In the genomic region with DNA sequence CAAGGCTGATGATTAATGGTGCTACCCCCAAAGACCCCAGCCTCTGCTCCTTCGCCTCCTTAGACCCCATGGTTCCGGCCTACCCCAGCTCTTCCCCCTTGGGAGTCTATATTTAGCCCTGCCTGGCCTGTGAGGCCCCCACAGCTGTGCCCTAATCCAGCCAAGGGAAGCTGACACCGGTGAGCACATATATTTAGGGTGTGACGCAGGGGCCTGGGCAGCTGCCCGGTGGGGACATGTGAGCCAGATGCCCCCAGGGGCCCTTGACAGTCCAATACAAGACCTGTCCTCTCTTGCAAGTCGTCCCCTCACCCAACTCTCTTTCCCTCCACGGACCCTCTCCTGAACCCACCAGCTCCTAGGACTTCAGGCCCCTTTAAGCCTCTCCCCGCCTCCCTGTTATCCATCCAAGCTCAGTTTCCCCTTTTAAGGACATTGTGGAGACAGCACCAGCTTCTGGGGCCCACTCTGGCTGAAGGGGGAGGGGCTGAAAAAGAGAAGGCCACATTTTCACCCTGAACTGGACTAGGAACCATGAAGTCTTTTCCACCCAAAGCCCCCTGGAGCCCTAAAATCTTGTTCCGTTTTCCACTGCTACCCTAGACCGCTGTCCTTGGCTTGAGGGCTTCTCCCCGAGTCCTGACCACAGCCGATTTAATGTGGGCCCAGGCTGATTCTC, we compare ENCODE assay signal across 1 mouse cellular context.
TF ChIP-seq lines count a peak whose summit lies in the region.

No protein-coding gene starts in this region.

TF ChIP-seq in CH12.LX, 34 proteins besides CTCF, POLR2A, EP300 and RAD21:
- TF ChIP-seq IRF4 (IDR thresholded peaks at IDR 0.05; ENCODE audit: low read depth, low read length) (no peak), MXI1 (IDR thresholded peaks at IDR 0.05; ENCODE audit: low read depth, low read length) (peak; percentile 34), E2F4 (IDR thresholded peaks at IDR 0.05; ENCODE audit: insufficient replicate concordance, low read depth, low read length) (no peak), SMC3 (IDR thresholded peaks at IDR 0.05; ENCODE audit: low read depth, low read length) (no peak), CHD1 (IDR thresholded peaks at IDR 0.05; ENCODE audit: low read depth, low read length) (peak; percentile 75; the same call in 1 of the 2 replicates), BHLHE40 (IDR thresholded peaks at IDR 0.05; ENCODE audit: low read depth, low read length) (peak; percentile 64; the same call in 1 of the 2 replicates), HCFC1 (IDR thresholded peaks at IDR 0.05; ENCODE audit: low read depth, low read length) (no peak), MAZ (IDR thresholded peaks at IDR 0.05; ENCODE audit: low read depth, low read length) (peak; percentile 55; the same call in 1 of the 2 replicates), UBTF (IDR thresholded peaks at IDR 0.05; ENCODE audit: low read depth, low read length) (no peak), KAT2A (IDR thresholded peaks at IDR 0.05; ENCODE audit: insufficient replicate concordance, low read length) (no peak), TBP (conservative IDR thresholded peaks at IDR 0.05; ENCODE audit: low read depth, low read length) (no peak), USF2 (conservative IDR thresholded peaks at IDR 0.05; ENCODE audit: low read depth, low read length) (no peak), JUND (conservative IDR thresholded peaks at IDR 0.05; ENCODE audit: low read depth, low read length) (no peak), NRF1 (IDR thresholded peaks at IDR 0.05; ENCODE audit: low read depth, low read length) (no peak; the same call in 1 of the 2 replicates), RCOR1 (conservative IDR thresholded peaks at IDR 0.05; ENCODE audit: low read depth, low read length) (no peak), MYC (IDR thresholded peaks at IDR 0.05; ENCODE audit: low read depth, low read length) (no peak), ZC3H11A (IDR thresholded peaks at IDR 0.05; ENCODE audit: low read depth, low read length) (no peak), MAX (IDR thresholded peaks at IDR 0.05; ENCODE audit: low read length) (0 out of 2 replicates have a peak, but pooled peaks have one; percentile 39), MEF2A (IDR thresholded peaks at IDR 0.05; ENCODE audit: borderline replicate concordance, low read depth, low read length) (peak; percentile 95), SIN3A (IDR thresholded peaks at IDR 0.05; ENCODE audit: low read length) (peak; percentile 10; the same call in 1 of the 2 replicates), ELF1 (IDR thresholded peaks at IDR 0.05; ENCODE audit: low read depth, low read length) (0 out of 2 replicates have a peak, but pooled peaks have one; percentile 28), ZKSCAN1 (IDR thresholded peaks at IDR 0.05; ENCODE audit: borderline replicate concordance, low read depth, low read length) (no peak), ZMIZ1 (IDR thresholded peaks at IDR 0.05; ENCODE audit: low read depth, low read length) (peak; percentile 62), PAX5 (IDR thresholded peaks at IDR 0.05; ENCODE audit: low read length) (no peak), CHD2 (IDR thresholded peaks at IDR 0.05; ENCODE audit: low read length) (peak; percentile 72; the same call in 1 of the 2 replicates), NELFE (IDR thresholded peaks at IDR 0.05; ENCODE audit: low read depth, low read length) (no peak), ETS1 (conservative IDR thresholded peaks at IDR 0.05; ENCODE audit: low read depth, low read length) (peak; percentile 77), MAFK (IDR thresholded peaks at IDR 0.05; ENCODE audit: insufficient replicate concordance, low read length) (no peak), USF1 (IDR thresholded peaks at IDR 0.05; ENCODE audit: low read depth, low read length) (no peak), ZNF384 (IDR thresholded peaks at IDR 0.05; ENCODE audit: low read depth, low read length) (no peak), TCF12 (IDR thresholded peaks at IDR 0.05; ENCODE audit: low read depth, low read length) (peak; percentile 41; the same call in 1 of the 2 replicates), POLR2AphosphoS2 (IDR thresholded peaks at IDR 0.05; ENCODE audit: low read depth, low read length) (no peak), GABPA (IDR thresholded peaks at IDR 0.05; ENCODE audit: insufficient replicate concordance, low read depth, low read length) (no peak), JUN (IDR thresholded peaks at IDR 0.05; ENCODE audit: insufficient read depth, low read depth, low read length) (no peak)
